Mouse (Mus musculus): ENCODE results near the gene Timm8a2.

Gene Timm8a2

GRCm38 (mm10) chr14:122034451-122034850 lies at the start of gene Timm8a2:
Gene Timm8a2, plus strand, starts transcription at chr14:122034674.
- no peak for DNase-seq (ENCODE audit: low spot score in 2 of 2)

- DNase-seq (ENCODE audit: low spot score in 2 of 2): no peak
Measured at GRCm38 (mm10) chr14:121985477-121985876, 49.0 kb upstream of the Timm8a2 start.

DNA sequence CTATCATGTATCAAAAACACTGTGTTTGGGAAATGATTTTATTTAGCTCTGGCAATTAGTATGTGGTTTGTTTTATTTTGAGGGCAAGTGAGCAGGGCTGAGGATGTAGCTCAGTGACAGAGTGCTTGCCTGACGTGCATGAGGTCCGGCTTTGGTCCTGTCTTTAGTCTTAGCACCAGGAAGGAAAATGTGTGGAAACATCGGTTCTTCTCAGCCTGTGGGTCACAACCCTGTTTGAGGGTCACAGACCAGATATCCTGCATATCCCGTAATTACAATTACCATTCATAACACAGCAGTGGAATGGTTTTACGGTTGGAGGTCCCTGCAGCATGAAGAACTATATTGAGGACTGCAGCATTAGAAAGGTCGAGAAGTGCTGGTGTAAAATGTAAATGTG lies 48.4 kb upstream of the Timm8a2 start:
- DNase-seq (ENCODE audit: low spot score in 2 of 2): no peak

- DNase-seq (ENCODE audit: low spot score in 2 of 2): no peak
Measured at GRCm38 (mm10) chr14:121987287-121987686, 47.2 kb upstream of the Timm8a2 start.

DNA sequence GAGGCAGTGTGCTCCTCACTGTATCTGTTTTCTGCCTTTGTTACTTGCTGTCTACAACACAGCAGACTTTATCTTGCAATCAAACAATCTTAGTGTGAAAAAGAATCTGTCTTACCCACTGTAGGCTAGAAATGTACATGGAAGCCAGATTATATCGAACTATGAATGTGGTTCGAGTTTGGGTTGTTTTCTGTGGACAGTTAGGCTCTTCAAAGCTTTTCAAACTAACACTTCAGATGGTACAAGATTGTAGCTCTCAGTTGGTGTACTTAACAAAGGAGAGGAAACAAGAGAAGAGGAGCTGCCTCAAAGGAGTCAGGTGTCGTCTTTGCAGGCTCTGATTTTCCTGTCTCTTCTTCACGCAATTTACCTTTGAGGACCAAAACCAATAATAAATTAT lies 46.8 kb upstream of the Timm8a2 start:
- no peak for DNase-seq (ENCODE audit: low spot score in 2 of 2)

DNA sequence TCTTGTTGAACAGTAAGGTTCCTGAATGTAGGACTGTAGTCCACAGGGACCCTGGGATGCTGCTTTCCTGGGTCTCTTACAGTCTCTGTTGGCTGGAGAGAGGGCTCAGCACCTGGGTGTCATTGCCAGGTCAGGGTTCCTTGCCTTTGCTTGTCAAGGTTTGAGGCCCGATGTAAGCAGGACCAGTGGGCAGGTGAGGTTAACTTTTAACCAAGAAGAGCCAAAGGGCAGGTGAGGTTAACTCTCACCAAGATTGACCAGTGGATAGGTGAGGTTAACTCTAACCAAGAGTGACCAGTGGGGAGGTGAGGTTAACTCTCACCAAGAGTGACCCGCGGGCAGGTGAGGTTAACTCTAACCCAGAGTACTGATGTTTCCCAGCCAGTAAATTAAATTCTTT lies 45.1 kb upstream of the Timm8a2 start:
- no peak for DNase-seq (ENCODE audit: low spot score in 2 of 2)

DNA sequence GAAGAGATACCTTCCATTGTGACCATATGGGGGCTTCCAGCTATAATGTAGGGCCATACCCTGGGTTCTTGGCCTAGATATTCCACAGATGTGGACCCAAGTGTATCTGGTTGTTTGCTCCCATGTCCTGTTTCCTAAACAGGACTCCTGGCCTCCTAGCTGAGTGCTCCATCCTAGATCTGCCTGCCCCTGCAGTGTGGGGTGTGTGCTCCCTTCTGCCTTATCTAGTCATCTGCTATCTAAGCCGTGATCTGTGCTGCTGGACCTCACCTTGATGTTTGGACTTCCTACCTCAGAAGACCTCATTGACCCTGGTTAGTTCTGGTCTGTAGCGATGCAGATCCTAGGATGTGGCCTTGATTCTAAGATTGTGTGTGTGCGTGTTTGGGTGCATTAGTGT lies 44.6 kb upstream of the Timm8a2 start:
- DNase-seq (ENCODE audit: low spot score in 2 of 2): no peak

DNA sequence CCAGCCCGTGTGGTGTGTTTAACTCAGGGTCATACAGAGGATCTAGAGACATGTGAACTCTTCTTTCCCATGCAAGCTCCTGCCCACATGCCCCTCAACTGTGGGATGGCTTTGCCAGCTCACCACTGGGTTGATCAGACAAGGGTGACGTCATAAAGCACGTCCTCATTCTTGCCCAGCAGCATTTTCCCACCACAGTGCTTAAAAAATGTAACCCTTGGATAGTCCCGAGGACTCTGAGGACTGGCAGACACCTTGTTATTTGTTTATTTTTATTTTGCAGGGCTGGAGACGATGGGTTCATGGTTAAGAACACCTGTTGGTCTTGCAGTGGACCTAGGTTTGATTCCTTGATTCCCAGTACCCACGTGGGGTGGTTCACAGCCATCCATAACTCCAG lies 43.6 kb upstream of the Timm8a2 start:
- DNase-seq (ENCODE audit: low spot score in 2 of 2): no peak

GRCm38 (mm10) chr14:121991921-121992320 lies 42.6 kb upstream of the Timm8a2 start:
- DNase-seq (ENCODE audit: low spot score in 2 of 2): no peak

DNA sequence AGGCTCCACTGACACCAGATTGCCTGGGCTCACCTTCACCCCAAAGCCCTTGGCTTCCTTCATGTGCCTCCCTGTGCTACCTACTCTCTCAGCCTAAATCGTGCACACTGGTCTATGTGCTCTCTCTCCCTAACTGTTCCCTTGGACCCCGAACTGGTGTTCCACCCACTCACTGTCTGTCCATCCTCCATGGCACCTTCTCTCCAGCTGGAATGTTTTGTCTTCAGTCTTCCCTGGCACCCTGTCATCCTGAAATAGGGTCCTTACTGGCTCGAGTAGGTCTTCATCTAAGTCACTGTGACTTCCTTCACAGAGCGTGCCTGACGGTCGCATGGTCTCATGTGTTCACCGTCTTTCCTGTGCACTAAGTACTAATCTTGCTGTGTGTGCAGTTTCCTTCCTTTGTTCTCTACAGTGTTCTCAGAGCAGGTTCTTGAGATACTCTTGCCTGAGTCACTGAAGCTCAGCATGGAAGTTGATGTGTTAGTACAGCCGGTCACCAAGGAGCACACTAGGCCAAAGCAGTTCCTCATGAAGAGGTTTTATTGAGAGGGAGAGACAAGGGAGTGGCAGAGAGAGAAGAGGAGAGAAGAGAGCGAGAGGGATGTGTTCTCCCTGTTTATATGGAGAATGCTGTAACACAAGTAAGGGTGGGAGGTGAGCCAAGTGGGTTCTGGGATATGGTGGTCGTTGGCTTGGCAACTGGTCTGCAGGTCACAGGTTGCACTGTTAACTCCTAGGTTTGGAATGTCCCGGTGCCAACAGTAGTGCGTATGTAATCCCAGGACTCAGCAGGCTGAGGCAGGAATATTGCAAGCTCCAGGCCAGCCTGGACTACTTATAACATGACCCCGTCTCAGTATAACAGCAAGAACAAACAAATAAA lies 41.8 kb upstream of the Timm8a2 start:
- DNase-seq (ENCODE audit: low spot score in 2 of 2): no peak

DNA sequence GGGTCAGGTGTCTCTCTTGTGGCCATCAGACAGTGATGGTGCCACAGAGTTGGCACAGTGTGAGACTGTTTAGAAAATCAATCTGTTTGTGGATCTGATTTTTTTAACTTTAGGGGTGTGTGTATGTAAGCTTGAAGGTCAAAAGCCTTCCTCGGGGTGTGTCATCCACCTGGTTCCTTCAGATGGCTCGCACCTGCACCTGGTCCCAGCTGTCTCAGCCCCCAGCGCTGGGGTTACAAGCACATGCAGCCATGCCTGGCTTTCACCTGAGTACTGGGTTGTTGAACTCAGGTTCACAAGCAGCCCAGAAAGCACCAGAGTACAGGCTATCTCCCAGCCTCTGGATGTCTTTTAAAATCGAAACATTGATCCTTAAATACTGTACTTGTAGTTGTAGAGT lies 40.9 kb upstream of the Timm8a2 start:
- no peak for DNase-seq (ENCODE audit: low spot score in 2 of 2)

- DNase-seq (ENCODE audit: low spot score in 2 of 2): no peak
Measured at GRCm38 (mm10) chr14:121994171-121994700, 40.2 kb upstream of the Timm8a2 start.

GRCm38 (mm10) chr14:121994846-121995556 lies 39.5 kb upstream of the Timm8a2 start:
- DNase-seq (ENCODE audit: low spot score in 2 of 2): no peak

- no peak for DNase-seq (ENCODE audit: low spot score in 2 of 2)
Measured at GRCm38 (mm10) chr14:121995557-121995870, 39.0 kb upstream of the Timm8a2 start.

- DNase-seq (ENCODE audit: low spot score in 2 of 2): peak in 1 of 2 experiments; percentile 36
Measured at GRCm38 (mm10) chr14:121996786-121997185, 37.7 kb upstream of the Timm8a2 start.

- DNase-seq (ENCODE audit: low spot score in 2 of 2): no peak
Measured at GRCm38 (mm10) chr14:121999455-121999854, 35.0 kb upstream of the Timm8a2 start.

DNA sequence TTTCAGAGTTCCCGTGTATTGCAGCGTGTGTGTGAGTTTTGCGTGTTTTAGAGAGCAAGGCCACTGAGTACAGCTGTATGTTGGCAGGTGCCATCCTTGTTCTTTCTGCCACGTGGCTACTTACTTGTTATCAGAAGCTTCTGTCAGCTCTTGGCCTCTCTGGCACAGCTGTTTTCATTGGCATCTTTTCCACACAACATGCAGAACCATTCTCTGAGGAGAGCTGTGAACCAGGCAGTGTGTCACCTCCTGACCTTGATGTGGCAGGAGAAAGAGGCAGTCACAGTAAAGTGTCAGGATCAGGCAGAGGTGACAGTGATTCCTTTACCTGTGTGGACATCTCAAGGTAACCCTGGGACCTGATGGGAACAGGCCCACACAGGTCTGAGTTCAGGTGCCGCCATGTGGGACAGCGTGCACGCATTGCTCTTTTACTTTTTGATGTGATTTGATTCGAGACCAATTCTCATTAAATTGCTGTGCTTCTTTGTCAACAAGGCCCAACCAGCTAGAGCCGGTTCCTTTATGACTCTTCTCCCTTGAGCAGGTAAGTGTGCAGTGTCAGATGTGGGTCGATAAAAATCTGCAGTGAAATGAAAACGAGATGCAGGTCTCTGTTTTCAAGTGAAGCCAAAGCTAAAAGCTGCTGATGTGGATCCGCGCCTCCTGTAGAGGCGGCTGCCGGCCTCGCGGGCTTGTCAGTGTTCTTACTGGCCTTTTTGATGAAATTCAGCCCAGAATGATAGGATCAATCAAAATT lies 33.9 kb upstream of the Timm8a2 start:
- DNase-seq (ENCODE audit: low spot score in 2 of 2): no peak

DNA sequence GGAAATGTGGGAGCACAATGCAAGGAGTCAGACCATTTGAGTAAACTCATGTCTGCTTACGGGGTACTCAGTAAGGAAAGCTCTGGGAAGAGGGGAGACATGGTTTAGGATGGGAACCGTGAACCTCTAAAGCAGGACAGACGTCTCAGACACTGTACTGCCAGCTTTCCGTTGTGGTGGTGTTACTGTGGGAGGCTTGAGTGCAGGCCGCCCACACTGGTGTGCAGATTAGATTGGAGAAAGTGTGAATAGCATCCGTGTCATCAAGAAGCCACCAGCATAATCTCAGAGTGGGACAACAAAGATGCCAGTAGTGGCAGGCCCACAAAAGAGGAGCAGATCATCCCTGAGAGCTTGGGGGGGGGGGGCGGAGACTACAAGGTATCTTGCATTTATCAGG lies 32.2 kb upstream of the Timm8a2 start:
- DNase-seq (ENCODE audit: low spot score in 2 of 2): no peak

DNA sequence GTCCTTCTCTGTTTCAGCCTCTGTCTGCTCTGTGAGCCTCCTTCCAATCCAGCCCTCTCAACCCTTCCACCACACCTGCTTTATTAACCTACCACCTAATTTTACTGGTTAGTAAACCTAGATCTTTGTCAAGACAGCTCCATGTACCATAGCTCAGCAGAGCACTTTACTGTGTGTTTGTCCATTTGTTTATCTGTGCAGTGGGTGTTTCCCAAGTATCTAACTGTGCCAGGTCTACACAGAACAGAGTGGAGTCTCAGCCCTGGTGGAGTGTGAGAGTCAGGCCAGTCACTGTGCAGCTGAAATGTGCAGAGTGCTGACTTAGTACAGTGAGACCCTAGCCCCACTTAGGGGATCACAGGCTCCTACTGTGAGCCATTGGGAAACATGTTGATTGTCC lies 30.7 kb upstream of the Timm8a2 start:
- DNase-seq (ENCODE audit: low spot score in 2 of 2): no peak

GRCm38 (mm10) chr14:122008261-122008660 lies 26.2 kb upstream of the Timm8a2 start:
- DNase-seq (ENCODE audit: low spot score in 2 of 2): no peak

GRCm38 (mm10) chr14:122009502-122009901 lies 25.0 kb upstream of the Timm8a2 start:
- DNase-seq (ENCODE audit: low spot score in 2 of 2): peak in 1 of 2 experiments; percentile 25

DNA sequence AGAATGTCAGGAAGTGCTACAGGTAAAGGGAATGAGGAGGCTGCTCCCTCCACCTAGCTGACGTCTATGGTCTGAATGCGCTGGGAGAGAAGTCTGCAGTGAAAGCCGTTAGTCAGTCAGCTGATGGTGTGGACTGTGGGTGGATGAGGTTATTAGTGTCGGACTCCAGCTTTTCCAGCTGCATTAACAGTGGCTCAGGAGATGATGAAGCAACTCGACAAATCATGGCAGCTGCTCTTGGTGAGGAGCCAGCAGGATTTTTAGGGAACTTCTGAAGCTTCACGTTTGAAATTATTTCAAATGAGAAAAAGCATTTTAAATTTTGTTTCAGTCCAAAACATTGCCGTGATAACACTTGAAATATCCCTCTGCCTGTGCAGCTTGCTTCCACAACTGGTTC lies 24.2 kb upstream of the Timm8a2 start:
- peak in 1 of 2 experiments; percentile 19 for DNase-seq (ENCODE audit: low spot score in 2 of 2)

Measured in left cerebral cortex, adult 9 months (tissue).